Mouse (Mus musculus) MEL (cell line): ENCODE data around the gene Fam166a. TPM values are rescaled to one million over a fixed set of nuclear protein-coding genes. Genes with fewer than 3 reads are reported as not detected.

Experiments used
- DNase-seq: peaks from one replicate; pipeline ENCODE4 v3.0.0; 2011; ENCODE audit warnings: low read depth, low spot score
- H3K27ac ChIP-seq: 2 replicates; pipeline ENCODE4 v1.5.1; 2012; ENCODE audit warnings: low read depth, mild to moderate bottlenecking, control low read depth, low read length, moderate library complexity; ENCODE audit not compliant: control insufficient read depth
- H3K27me3 ChIP-seq, 2 experiments: fragments of 150-350 bp in 1 of 2; sonication (generic) in 1 of 2; 2 replicates each; pipeline ENCODE4 v1.6.1; 2012; ENCODE audit warnings: low read length in 2 of 2, mild to moderate bottlenecking in 2 of 2, improper control_type of control experiment in 1 of 2, moderate library complexity in 1 of 2; ENCODE audit not compliant: insufficient read depth in 2 of 2, control insufficient read depth in 1 of 2
- H3K36me3 ChIP-seq, 2 experiments: 2 replicates each; pipeline ENCODE4 v1.6.1; 2012 to 2014; ENCODE audit warnings: low read length in 2 of 2, improper control_type of control experiment in 1 of 2, inconsistent platforms in 1 of 2, mild to moderate bottlenecking in 1 of 2; ENCODE audit not compliant: insufficient read depth in 2 of 2, control insufficient read depth in 1 of 2
- H3K4me1 ChIP-seq, 2 experiments: fragments of 150-350 bp in 1 of 2; sonication (generic) in 1 of 2; 2 replicates each; pipeline ENCODE4 v1.6.1; 2012; ENCODE audit warnings: low read length in 2 of 2, improper control_type of control experiment in 1 of 2, mild to moderate bottlenecking in 1 of 2; ENCODE audit not compliant: insufficient read depth in 2 of 2, control insufficient read depth in 1 of 2
- H3K4me3 ChIP-seq, 2 experiments: fragments of 150-350 bp in 1 of 2; sonication (generic) in 1 of 2; 2 replicates each; pipeline ENCODE4 v1.5.1; 2012; ENCODE audit warnings: low read depth in 2 of 2, low read length in 2 of 2, mild to moderate bottlenecking in 2 of 2, moderate library complexity in 2 of 2, control low read depth in 1 of 2, improper control_type of control experiment in 1 of 2; ENCODE audit not compliant: control insufficient read depth in 1 of 2, insufficient read depth in 1 of 2
- H3K79me2 ChIP-seq: 2 replicates; pipeline ENCODE4 v1.6.1; 2012; ENCODE audit warnings: mild to moderate bottlenecking, low read length, moderate library complexity; ENCODE audit not compliant: control insufficient read depth, poor library complexity, insufficient read depth
- H3K9ac ChIP-seq: 2 replicates; pipeline ENCODE4 v1.6.1; 2012; ENCODE audit warnings: low read depth, mild to moderate bottlenecking, control low read depth, low read length, moderate library complexity; ENCODE audit not compliant: control insufficient read depth, poor library complexity, severe bottlenecking
- H3K9me3 ChIP-seq: fragments of 150-350 bp; sonication (generic); replicated peaks from 2 replicates; pipeline ENCODE4 v1.6.1; 2012; ENCODE audit warnings: mild to moderate bottlenecking, low read length, improper control_type of control experiment, moderate library complexity; ENCODE audit not compliant: insufficient read depth
- CHD1 ChIP-seq: IDR thresholded peaks from 2 replicates; pipeline ENCODE4 v1.6.1; 2012; ENCODE audit warnings: low read depth, mild to moderate bottlenecking, inconsistent platforms, low read length, improper control_type of control experiment
- CHD2 ChIP-seq: IDR thresholded peaks from 2 replicates; pipeline ENCODE4 v1.6.1; 2011; ENCODE audit warnings: low read length, improper control_type of control experiment
- CTCF ChIP-seq, 3 experiments: IDR thresholded peaks in 2 of 3; conservative IDR thresholded peaks in 1 of 3; 2 replicates each; pipeline ENCODE4 v1.5.1; 2011 to 2012; ENCODE audit warnings: low read length in 3 of 3, low read depth in 2 of 3, mild to moderate bottlenecking in 2 of 3, improper control_type of control experiment in 1 of 3, inconsistent platforms in 1 of 3, mixed read lengths in 1 of 3, moderate library complexity in 1 of 3; ENCODE audit not compliant: control insufficient read depth in 1 of 3, insufficient read depth in 1 of 3, poor library complexity in 1 of 3, severe bottlenecking in 1 of 3
- EP300 ChIP-seq, 2 experiments: IDR thresholded peaks; 2 replicates each; pipeline ENCODE4 v1.6.1; 2011; ENCODE audit warnings: improper control_type of control experiment in 2 of 2, low read length in 2 of 2, low read depth in 1 of 2, mild to moderate bottlenecking in 1 of 2
- ETS1 ChIP-seq: IDR thresholded peaks from 2 replicates; pipeline ENCODE4 v1.6.1; 2012; ENCODE audit warnings: low read depth, mild to moderate bottlenecking, inconsistent platforms, low read length, improper control_type of control experiment, moderate library complexity
- GABPA ChIP-seq: IDR thresholded peaks from 2 replicates; pipeline ENCODE4 v1.6.1; 2012; ENCODE audit warnings: low read depth, mild to moderate bottlenecking, inconsistent platforms, low read length, improper control_type of control experiment, moderate library complexity
- GATA1 ChIP-seq: IDR thresholded peaks from 2 replicates; pipeline ENCODE4 v1.6.1; 2011; ENCODE audit warnings: low read depth, low read length, improper control_type of control experiment
- MAFK ChIP-seq: IDR thresholded peaks from 2 replicates; pipeline ENCODE4 v1.6.1; 2011; ENCODE audit warnings: low read depth, mild to moderate bottlenecking, low read length, improper control_type of control experiment, borderline replicate concordance
- MAZ ChIP-seq: IDR thresholded peaks from 2 replicates; pipeline ENCODE4 v1.6.1; 2012; ENCODE audit warnings: low read depth, mild to moderate bottlenecking, inconsistent platforms, low read length, improper control_type of control experiment
- MXI1 ChIP-seq: IDR thresholded peaks from 2 replicates; pipeline ENCODE4 v1.6.1; 2011; ENCODE audit warnings: mild to moderate bottlenecking, low read depth, low read length, improper control_type of control experiment
- MYC ChIP-seq: IDR thresholded peaks from 2 replicates; pipeline ENCODE4 v1.6.1; 2011; ENCODE audit warnings: low read depth, mild to moderate bottlenecking, low read length, improper control_type of control experiment, moderate library complexity
- NELFE ChIP-seq: IDR thresholded peaks from 2 replicates; pipeline ENCODE4 v1.6.1; 2011; ENCODE audit warnings: low read depth, low read length, improper control_type of control experiment
- NRF1 ChIP-seq: IDR thresholded peaks from 2 replicates; pipeline ENCODE4 v1.6.1; 2014; ENCODE audit warnings: low read depth, mild to moderate bottlenecking, inconsistent platforms, low read length, improper control_type of control experiment, moderate library complexity; ENCODE audit not compliant: poor library complexity, insufficient read depth, severe bottlenecking
- POLR2AphosphoS2 ChIP-seq: IDR thresholded peaks from 2 replicates; pipeline ENCODE4 v1.6.1; 2011; ENCODE audit warnings: low read length, improper control_type of control experiment
- SIN3A ChIP-seq: IDR thresholded peaks from 2 replicates; pipeline ENCODE4 v1.6.1; 2012; ENCODE audit warnings: low read length, improper control_type of control experiment, inconsistent platforms
- SMC3 ChIP-seq: IDR thresholded peaks from 2 replicates; pipeline ENCODE4 v1.6.1; 2011; ENCODE audit warnings: low read depth, low read length, improper control_type of control experiment
- TBP ChIP-seq: IDR thresholded peaks from 2 replicates; pipeline ENCODE4 v1.8.0; 2011; ENCODE audit warnings: low read depth, low read length, improper control_type of control experiment
- TCF12 ChIP-seq: IDR thresholded peaks from 2 replicates; pipeline ENCODE4 v1.6.1; 2014; ENCODE audit warnings: low read depth, mild to moderate bottlenecking, inconsistent platforms, low read length, improper control_type of control experiment, moderate library complexity
- UBTF ChIP-seq: IDR thresholded peaks from 2 replicates; pipeline ENCODE4 v1.6.1; 2012; ENCODE audit warnings: low read depth, mild to moderate bottlenecking, inconsistent platforms, low read length, improper control_type of control experiment, moderate library complexity, borderline replicate concordance; ENCODE audit not compliant: insufficient read depth
- USF1 ChIP-seq: IDR thresholded peaks from 2 replicates; pipeline ENCODE4 v1.6.1; 2014; ENCODE audit warnings: low read depth, mild to moderate bottlenecking, inconsistent platforms, low read length, improper control_type of control experiment, moderate library complexity
- USF2 ChIP-seq, 2 experiments: IDR thresholded peaks; 2 replicates each; pipeline ENCODE4 v1.6.1; 2011 to 2012; ENCODE audit warnings: improper control_type of control experiment in 2 of 2, low read length in 2 of 2, borderline replicate concordance in 1 of 2, inconsistent platforms in 1 of 2, low read depth in 1 of 2, mild to moderate bottlenecking in 1 of 2; ENCODE audit not compliant: insufficient read depth in 1 of 2
- ZC3H11A ChIP-seq: IDR thresholded peaks from 2 replicates; pipeline ENCODE4 v1.6.1; 2012; ENCODE audit warnings: low read depth, mild to moderate bottlenecking, inconsistent platforms, low read length, improper control_type of control experiment
- ZKSCAN1 ChIP-seq: IDR thresholded peaks from 2 replicates; pipeline ENCODE4 v1.6.1; 2012; ENCODE audit warnings: low read depth, mild to moderate bottlenecking, inconsistent platforms, low read length, improper control_type of control experiment, moderate library complexity
- ZMIZ1 ChIP-seq: IDR thresholded peaks from 2 replicates; pipeline ENCODE4 v1.6.1; 2012; ENCODE audit warnings: low read depth, mild to moderate bottlenecking, inconsistent platforms, low read length, improper control_type of control experiment, moderate library complexity
- ZNF384 ChIP-seq: IDR thresholded peaks from 2 replicates; pipeline ENCODE4 v1.6.1; 2012; ENCODE audit warnings: low read depth, mild to moderate bottlenecking, inconsistent platforms, low read length, improper control_type of control experiment
- polyA plus RNA-seq, 2 experiments: library from polyadenylated mRNA; stranded (reverse) in 1 of 2; unstranded in 1 of 2; fragments of >175 nt in 1 of 2; fragments of >200 nt in 1 of 2; gene quantifications; 2 replicates each; pipeline versions ENCODE4 v1.2.1 to v1.2.4; 2012; ENCODE audit warnings: low replicate concordance in 2 of 2, low read depth in 1 of 2; ENCODE audit not compliant: insufficient read length in 2 of 2, insufficient read depth in 1 of 2, missing spikeins in 1 of 2
- total RNA-seq: library from RNA; depleted of rRNA; stranded (reverse); fragments of 300-350 nt; gene quantifications from 2 replicates; pipeline ENCODE4 v1.2.3, GENCODE M21; 2012

Gene Fam166a
- total and polyA plus RNA-seq, 3 experiments = 1.1 to 15.6 TPM; not detected in 1

DNA sequence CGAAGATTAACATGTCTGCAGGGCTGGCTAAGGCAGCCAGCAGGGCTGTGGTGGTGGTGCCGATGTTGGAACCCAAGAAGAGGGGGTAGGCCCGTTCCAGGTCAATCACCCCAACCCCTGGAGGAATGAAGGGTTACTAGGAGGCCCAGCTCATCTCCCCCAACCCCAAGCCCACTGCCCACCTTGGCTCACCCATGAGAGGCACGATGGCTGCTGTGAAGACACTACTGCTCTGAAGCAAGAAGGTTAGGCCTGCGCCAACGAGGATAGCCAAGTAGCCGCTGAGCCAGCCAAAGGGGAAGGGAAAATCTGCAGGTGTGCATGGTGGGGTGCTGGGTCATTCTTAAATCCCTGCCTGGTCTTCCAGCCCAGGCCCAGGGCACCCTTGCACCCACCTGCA, 12.0 kb downstream of the Fam166a start:
- Histone ChIP-seq H3K27ac (no peak overlapping the region), H3K4me1 (peaks cover 11 to 32% of the 10 kb centered on the region in 2 experiments), H3K79me2 (no peaks in the 10 kb centered on the region; the same call in 1 of the 2 replicates), H3K27me3 (no peaks in the 10 kb centered on the region), H3K36me3 (peaks cover 0 to 12% of the 10 kb centered on the region in 2 experiments; a peak in 2 of 4 replicates), H3K9ac (no peak overlapping the region), H3K4me3 (no peak overlapping the region), H3K9me3 (no peaks in the 10 kb centered on the region)
- no peak for TF ChIP-seq CHD2
- TF ChIP-seq ZNF384 = no peak
- no peak for TF ChIP-seq GABPA
- TF ChIP-seq POLR2AphosphoS2 = no peak
- TF ChIP-seq ZKSCAN1 = no peak
- no peak for TF ChIP-seq TBP
- TF ChIP-seq TCF12 = no peak
- TF ChIP-seq CHD1 = no peak
- TF ChIP-seq MAZ = no peak
- no peak for TF ChIP-seq UBTF
- TF ChIP-seq CTCF (IDR thresholded peaks at IDR 0.05 in 2 of 3, conservative IDR thresholded peaks at IDR 0.05 in 1 of 3; ENCODE audit: control insufficient read depth in 1 of 3, insufficient read depth in 1 of 3, low read depth in 2 of 3, low read length in 3 of 3, poor library complexity in 1 of 3, severe bottlenecking in 1 of 3) = no peak
- TF ChIP-seq NRF1 = no peak
- no peak for TF ChIP-seq MYC
- no peak for TF ChIP-seq SMC3
- TF ChIP-seq ZC3H11A = no peak
- TF ChIP-seq NELFE = no peak
- no peak for TF ChIP-seq SIN3A
- no peak for TF ChIP-seq ETS1
- TF ChIP-seq USF1 = no peak
- no peak for DNase-seq

DNA sequence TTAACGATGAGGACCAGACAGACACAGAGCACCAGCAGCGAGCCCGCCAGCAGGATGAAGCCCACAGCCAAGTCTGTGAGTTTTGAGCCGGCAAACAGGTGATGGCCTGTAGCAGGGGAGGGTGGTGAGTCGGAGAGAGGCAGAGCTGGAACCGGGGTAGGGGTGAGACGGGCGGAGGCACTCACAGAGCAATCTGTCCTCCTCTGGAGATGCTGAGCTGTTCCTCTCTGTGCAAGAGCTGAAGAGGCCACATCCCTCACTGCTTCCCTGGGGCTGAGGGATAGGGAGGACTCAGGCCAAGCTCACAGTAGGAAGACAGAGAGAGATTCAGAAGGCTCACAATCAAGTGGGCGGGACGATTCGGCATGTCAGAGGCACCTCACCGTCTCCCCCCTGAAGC, 12.5 kb downstream of the Fam166a start:
- H3K9ac ChIP-seq = no peak overlapping the region

More for the DNA sequence above, 12.5 kb downstream of the Fam166a start:
- Histone ChIP-seq H3K9me3 (no peaks in the 10 kb centered on the region), H3K79me2 (no peaks in the 10 kb centered on the region; the same call in 1 of the 2 replicates), H3K4me1 (peaks cover 9 to 28% of the 10 kb centered on the region in 2 experiments)
- no peak for TF ChIP-seq CHD2
- TF ChIP-seq ZC3H11A = no peak
- no peak for TF ChIP-seq USF2 (IDR thresholded peaks at IDR 0.05; ENCODE audit: borderline replicate concordance in 1 of 2, insufficient read depth in 1 of 2, low read depth in 1 of 2, low read length in 2 of 2)
- no peak for TF ChIP-seq TCF12
- TF ChIP-seq MAFK = no peak
- no peak for TF ChIP-seq GATA1
- no peak for TF ChIP-seq TBP
- TF ChIP-seq EP300 (IDR thresholded peaks at IDR 0.05; ENCODE audit: low read depth in 1 of 2, low read length in 2 of 2) = no peak
- no peak for TF ChIP-seq SMC3
- TF ChIP-seq NRF1 = no peak
- no peak for TF ChIP-seq MXI1
- no peak for TF ChIP-seq ZMIZ1
- TF ChIP-seq, all 39 proteins: peak for 0
- no peak for DNase-seq
- no peaks in the 10 kb centered on the region for H3K27me3 ChIP-seq
- H3K4me3 ChIP-seq = no peak overlapping the region
- H3K36me3 ChIP-seq = peaks cover 0 to 8% of the 10 kb centered on the region in 2 experiments; a peak in 2 of 4 replicates
- H3K27ac ChIP-seq = no peak overlapping the region
